Mouse (Mus musculus): Measurements from ENCODE around the gene Ccdc13.

Ccdc13 gene

DNA sequence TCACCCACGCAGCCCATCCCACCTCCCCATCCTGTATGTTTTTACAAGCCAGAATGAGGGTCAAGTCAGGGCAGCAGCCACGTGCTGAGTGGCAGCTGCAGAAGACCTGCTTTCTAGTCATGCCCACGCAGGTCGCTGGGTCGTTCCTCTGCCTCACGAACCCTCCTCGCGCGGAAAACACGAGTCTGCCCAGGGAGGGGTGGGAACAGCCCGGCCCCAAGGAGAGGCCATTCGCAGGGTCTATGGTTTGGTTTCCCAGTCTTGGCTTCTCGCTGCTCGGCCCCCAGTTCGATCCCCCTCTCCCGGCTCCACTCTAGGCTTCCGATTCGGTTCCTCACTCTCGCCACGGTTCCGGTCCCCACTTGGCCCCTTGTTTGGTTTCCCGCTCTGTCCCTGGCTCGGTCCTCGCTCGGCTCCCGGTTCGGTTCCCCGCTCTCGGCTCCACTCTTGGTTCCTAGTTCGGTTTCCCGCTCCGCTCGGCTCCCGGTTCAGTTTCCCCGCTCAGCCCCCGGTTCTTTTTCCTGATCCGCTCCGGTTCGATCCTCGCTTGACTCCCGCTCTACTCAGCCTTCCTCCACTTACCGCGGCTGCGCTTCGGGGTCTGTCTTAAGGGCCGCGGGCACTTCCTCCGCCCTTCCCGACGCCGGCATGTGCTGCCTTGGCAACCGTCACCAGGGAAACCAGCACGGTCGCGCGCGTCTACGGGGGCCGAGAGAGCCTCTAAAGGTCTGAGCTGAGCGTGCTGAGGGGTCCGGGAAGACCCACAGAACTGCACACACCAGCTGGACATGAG lies at the start of gene Ccdc13:
Gene Ccdc13, minus strand, starts transcription at position 633 of the 793 bp plus-strand sequence.
- peak; percentile 75 for DNase-seq (ENCODE audit: low spot score)

DNA sequence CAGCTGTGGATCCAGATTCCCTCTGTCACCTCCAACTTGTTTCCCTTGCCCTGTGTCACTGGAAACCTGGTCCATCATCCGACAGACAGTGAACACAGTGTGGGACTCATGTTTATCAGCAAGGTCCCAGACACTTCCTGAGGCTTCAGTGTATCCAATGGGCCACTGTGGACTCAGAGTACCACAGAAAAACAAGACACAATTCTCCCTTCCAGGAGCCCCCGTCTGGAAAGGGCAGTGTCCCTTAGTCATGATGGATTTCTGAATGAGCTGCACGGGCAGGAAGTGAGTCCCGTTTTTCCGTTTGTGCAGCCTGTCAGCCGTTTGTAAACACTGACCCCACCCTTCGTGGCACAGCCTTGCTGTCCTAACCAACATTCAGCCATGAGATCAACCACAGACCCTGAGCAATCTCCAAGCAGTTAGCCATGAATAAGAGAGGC lies 42.8 kb upstream of the Ccdc13 start:
- no peak for DNase-seq (ENCODE audit: low spot score)

DNA sequence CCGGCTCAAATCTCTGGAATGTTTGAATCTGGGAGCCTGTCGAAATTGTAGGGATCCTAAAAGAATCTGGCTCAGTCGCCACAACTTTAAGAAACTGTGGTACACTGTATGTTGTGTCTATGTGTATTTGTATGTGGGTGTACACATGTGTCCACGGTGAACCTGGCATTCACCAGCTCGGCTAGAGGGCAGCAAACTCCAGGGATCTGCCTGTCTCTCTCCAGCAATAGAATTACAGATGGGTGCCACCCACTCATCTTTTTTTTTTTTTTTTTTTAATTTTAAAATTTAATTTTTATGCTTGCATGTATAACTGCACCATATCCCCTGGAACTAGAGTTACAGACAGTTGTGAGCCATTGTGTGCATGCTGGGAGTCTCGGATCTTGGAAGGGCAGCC lies 42.0 kb upstream of the Ccdc13 start:
- DNase-seq (ENCODE audit: low spot score) = no peak

DNA sequence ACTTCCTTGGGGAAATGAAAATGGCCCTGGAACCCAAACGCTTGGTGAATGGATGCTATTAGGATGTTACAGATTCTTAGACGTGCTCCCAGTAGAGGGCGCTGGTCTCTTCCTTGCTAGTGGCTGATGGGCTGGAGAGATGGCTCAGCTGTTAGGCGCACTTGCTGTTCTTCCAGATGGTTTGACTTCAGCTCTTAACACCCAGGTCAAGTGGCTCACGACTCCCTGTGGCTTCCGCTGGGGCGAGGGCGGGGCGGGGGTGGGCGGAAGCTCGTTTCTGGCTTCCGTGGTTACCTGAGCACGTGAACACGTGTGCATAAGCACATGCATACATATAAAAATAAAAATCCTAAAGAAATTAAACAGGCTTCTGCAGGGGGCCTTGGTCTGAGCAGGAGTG lies 41.6 kb upstream of the Ccdc13 start:
- DNase-seq (ENCODE audit: low spot score) = no peak

DNA sequence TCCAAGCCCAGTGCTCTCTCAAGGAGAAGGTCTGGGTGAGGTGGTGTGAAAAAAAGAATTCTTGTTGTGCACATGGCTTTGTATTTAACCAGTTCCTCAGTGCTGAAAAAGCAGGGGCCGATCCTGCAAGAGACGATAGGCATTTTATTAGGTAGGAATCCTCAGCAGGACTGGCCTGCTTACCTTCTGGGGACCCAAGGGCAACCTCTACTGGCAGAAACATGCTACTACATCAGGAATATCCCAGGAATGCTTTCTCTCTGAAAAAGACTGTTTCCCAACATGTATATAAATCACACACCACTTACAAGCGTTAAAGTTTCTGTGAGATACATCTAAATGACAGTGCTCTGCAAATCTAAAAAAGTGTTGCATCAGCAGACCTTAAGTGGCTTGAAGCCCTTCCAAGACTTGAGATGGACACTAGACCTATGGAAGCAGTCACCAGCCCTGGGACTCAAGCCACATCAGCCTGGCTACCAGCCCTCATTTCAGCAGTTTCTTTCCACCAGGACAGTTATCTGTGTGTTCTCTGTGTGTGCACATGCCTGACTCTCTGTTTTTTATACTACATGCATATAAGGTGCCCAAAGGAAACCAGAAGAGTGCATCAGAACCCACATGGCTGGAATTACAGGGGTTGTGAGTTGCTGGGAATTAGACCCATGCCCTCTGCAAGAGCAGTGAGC lies 37.9 kb upstream of the Ccdc13 start:
- peak; percentile 59 for DNase-seq (ENCODE audit: low spot score)

DNA sequence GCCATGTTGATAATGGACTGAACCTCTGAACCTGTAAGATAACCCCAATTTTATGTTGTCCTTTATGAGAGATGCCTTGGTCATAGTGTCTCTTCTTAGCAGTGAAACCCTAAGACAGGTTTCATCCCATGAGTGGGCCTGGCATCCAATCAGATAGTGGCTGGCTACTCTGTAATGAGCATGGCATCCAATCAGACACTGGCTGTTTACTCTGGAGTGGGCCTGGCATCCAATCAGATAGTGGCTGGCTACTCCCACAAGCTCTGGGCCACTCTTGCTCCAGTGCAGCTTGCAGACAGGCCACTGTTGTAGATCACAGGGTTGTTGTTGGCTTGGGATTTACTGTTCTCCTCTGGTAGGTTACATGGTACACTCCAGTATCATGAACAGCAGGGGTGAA lies 34.3 kb upstream of the Ccdc13 start:
- no peak for DNase-seq (ENCODE audit: low spot score)

DNA sequence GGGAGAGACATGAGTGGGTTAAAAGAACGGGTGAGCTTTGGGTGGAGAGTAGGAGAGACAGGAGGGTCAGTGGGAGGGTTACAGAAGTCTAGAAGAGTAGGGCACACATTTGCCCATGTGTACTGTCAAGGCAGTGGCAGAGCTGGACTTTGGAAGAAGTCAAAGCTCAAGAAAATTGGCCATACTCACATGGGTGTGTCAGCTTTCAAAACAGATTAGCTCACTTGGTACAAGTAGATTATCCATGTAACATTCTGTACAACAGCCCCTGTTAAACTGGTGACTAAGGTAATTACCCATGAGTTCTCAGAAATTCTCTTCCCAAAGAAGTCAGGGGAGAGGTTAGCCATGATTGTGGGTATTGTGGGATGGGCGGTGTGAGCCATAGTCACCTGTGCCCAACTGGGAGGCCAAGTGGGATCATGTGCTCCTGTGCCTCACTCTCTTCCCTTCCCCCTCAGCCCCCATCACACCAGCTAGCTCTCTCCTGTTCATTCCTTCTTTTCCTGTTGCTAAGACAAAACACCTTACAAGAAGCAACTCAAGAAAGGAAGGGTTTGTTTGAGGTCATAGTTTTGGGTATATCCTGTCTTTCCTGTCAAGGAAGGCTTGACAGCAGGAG lies 32.9 kb upstream of the Ccdc13 start:
- DNase-seq (ENCODE audit: low spot score) = no peak

DNA sequence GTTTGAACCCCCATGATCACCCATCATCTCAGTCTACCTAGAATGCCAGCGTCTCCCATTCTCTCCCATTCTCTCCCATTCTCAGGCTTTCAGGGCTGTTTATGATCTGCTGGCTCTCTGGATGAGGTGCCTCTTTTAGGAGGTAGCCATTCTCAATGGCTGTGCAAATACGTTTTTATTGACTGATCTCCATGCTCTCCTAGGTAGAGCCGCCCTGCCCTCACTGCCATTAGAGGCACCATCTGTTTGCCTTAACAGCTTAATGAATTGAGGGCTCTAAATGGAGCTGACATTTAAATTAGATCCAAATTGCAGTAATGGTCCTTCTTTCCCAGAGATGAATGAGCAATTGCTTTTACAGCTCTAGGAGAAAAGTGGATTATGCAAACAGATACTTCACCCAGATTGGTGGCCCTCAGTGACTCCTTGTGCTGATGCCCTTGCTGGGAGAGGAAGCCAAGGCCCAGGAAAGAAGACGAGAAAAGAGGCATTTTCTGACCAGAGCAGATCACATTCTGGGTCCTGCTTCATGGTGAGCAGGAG lies 30.8 kb upstream of the Ccdc13 start:
- DNase-seq (ENCODE audit: low spot score) = no peak

DNA sequence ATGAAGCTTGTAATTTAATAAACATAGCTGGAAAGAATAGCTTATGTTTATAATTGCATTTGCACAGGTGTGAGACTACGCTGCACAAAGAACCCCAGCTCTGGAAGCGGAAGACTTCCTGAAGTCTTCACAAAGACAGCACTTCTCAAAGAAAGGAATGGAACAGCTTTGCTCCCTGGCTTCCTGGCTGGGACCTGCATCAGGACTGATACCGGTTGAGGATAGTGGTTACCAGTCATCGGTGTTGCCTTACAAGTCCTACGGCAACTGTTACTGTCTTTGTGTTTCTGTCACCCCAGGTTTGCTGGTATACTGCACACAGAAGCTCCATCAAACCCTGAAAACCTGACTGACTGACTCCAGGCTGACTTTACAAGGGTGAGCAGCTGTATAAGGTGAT lies 30.2 kb upstream of the Ccdc13 start:
- DNase-seq (ENCODE audit: low spot score) = no peak

DNA sequence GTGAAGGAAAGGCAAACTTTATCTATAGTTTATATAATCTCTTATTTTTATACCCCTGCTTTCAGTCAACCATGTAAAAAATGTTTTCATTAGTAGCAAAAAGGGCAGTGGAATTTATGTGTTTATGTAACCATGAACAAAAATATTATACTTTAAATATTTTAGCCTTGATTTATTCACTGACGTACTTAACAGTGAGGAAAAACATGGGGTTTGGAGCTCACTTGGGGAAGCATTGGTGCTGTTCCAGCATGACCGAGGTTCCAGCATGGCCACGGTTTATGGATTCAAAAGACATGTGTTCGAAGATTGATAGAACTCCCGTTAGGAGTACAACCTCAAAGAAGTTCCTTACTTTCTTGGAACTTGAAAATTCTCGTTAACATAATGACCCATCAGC lies 29.0 kb upstream of the Ccdc13 start:
- no peak for DNase-seq (ENCODE audit: low spot score)

DNA sequence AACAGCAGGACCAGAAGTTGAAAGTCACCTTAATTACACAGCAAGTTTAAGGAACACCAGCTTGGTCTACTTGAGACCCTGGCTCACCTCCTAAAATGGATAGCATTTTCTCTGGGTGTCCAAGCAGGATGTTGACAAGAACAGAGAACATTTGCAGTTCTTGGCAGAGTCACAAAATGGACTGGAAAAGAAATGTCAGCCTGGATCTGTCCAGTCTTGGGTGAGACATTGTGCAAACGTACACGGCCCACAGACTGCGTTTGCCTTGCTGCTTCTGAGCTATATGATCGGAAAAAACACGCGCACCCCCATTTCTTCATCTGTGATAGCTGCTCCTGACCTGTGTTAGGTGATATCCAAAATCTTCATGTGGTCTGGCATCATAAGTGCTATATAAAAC lies 28.4 kb upstream of the Ccdc13 start:
- no peak for DNase-seq (ENCODE audit: low spot score)

DNA sequence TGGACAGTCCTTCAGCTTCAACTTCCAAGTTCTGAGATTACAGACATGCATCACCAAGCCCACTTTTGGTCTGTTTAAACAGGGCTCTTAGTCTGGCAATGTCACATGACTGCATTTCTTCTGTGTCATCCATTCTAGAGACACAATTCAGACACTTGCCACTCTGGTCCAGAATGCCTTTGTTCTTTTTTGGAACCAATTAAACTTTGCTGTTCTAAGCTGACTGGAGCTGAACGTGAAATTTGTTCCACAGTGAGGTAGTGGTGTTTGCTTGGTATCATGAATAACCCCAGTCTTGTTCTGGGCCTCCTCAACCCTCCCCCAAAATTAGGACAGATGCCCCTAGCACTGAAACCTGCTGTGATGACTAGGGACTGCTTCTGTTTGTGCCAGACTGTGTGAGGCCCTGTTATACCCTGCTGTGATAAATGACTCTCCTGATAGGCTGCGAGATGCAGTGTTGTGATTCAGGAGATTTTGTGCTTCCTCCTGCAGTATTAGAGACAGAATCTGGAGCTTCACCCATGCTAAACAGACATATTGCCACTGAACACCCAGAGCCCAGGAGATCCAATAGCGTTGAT lies 26.3 kb upstream of the Ccdc13 start:
- DNase-seq (ENCODE audit: low spot score) = no peak

DNA sequence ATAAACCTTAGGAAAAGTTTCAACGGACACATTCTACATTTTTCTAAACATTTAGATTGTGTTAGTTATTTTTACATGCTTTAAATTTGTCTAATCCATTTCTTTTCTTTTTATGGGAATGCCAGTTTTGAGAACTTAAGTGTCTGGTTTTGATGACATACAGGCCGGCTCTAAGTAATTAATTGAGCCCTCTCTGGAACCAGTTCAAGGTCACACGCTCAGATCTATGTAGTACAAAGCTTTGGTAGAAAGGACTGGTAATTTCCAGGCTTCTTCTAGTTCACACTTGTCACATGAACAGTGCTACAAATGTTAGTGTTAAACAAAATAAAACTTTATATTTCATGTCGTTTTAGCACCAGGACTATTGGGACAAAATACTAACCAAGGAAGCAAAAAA lies 25.6 kb upstream of the Ccdc13 start:
- DNase-seq (ENCODE audit: low spot score) = no peak

DNA sequence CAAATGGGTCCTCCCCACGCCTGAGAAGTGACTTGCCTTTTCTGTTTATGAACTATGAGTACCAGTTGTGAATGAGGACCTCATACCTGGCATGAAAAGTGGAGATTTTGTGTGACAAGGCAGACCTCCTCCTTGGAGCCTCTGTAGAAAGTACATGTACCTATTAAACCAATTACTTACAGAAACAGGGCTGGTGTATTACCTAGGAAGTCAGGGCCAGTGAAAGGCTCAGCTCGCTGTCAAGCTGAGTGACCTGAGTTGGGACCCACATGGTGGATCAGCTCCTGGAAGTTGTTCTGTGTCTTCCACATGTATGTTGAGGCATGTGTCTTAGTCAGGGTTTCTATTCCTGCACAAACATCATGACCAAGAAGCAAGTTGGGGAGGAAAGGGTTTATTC lies 21.7 kb upstream of the Ccdc13 start:
- DNase-seq (ENCODE audit: low spot score) = no peak

DNA sequence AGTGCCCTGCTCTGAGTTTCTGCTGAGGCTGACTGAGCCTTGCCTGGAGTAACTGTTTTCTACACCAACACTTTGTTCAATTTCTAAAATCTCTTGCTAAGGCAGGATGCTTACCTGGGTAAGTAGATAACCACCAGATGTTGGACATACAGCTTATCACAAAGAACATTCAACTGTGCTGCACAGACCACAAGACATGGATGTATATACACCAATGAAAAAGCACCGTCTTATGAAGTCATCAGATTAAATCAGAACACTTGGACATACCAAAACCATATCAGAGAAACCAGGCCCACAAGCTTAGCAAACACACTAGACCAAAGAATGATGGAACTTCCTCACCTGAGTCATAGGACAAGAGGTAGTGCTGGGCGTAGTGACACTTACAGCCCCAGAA lies 20.1 kb upstream of the Ccdc13 start:
- no peak for DNase-seq (ENCODE audit: low spot score)

DNA sequence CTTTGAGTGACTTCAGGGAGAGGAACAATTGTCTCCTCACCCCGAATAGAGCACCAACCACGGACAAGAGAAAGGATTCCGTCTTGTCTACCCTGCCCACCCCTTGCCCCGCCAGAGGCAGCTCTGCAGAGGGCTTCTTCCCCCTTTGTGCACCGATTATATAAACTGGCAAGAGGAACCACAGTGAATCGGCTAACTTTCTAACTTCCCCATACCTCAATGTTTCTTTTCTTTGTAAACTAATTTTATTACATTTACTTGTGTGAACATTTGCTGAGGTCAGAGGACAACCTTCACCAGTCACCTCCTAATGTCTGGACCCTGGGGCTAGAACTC lies 18.9 kb upstream of the Ccdc13 start, which contains the start of gene Higd1a:
Gene Higd1a, minus strand, starts transcription at position 210 of the 336 bp plus-strand sequence.
- DNase-seq (ENCODE audit: low spot score) = no peak

DNA sequence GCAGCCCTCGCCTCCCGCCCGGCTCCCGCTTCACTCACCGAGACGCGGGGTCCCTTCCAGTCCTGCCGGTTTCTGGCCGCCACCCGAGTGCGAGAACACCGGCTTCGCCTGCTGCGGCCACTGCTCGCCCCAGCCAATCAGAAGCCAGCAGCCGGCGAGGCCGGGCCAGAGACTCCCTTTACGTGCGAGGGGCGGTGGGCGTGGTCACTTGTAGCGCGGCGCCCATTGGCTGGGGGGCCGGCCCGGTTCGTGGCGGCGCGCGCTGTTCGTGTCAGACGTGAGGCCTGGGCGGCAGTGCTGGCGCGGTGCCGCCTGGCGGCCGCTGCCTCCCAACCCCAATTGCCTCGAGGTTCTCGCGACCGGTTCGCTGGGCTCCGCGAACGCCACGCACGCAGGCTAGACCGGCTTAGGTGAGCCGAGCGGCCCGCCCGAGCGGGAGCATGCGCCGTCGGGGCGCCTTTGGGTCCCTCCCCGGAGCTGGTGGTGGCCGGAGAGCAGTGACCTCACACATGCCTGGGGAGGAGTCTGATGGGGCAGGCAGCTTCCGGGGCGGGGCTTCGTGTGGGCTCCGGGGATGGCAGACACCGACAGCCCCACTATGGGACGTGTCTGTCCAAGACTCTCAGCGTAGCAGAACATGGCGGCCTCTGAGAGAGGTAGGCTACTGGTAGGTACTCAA lies 18.4 kb upstream of the Ccdc13 start:
- peak; percentile 97 for DNase-seq (ENCODE audit: low spot score)

DNA sequence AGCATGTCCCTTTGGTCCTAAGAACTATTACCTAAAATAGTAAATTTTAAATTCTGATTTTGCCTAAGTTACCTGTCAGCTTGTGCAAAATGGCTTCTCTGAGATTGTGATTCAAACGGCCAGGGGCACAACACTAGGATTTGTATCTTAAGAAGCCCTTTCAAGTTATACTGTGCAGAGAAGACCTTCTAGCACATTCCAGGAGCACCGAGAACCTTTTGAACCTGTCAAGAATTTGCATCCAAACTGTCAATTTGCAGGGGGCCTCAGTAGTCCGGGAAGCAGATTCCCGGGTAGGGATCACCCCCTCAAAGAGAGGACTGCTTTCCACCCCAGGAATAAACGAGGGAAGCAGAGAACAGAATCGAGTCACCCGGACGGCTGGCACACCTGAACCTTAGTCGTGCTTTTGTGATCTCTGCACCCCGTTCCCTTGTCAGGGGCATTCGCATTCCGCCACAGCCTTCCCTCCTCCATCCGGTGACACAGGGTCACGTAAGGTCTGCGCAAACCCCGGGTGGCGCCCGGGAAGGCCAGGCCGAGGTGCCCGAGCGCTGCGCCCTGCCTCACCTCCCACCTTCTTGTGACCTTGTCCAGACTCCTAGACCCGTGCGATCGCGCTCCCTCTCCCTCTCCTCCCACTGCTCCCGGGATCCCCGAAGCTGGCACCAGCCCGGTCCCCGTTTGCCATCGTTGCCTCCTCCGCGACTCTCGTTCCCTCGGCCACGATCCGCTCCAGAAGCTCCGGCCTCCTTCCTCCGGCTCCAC lies 17.6 kb upstream of the Ccdc13 start:
- no peak for DNase-seq (ENCODE audit: low spot score)

DNA sequence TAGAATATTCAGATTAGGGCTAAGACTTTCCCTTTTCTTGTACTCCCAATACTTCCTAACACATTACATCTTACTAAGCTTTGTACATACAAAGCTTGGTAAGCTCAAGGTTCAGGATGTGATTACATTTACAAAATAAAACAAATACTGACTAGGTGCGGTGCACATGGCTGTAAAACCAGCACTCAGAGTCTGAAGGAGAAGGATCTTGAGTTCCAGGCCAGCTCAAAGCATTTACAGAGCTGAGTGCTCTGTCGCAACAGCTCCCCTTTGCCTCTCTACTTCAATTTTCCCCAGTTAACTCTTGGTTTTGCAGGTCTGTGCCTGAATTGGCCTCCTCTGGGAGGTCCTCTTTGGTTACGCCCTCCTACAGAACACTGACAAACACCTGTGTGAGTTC lies 15.0 kb upstream of the Ccdc13 start:
- DNase-seq (ENCODE audit: low spot score) = no peak

DNA sequence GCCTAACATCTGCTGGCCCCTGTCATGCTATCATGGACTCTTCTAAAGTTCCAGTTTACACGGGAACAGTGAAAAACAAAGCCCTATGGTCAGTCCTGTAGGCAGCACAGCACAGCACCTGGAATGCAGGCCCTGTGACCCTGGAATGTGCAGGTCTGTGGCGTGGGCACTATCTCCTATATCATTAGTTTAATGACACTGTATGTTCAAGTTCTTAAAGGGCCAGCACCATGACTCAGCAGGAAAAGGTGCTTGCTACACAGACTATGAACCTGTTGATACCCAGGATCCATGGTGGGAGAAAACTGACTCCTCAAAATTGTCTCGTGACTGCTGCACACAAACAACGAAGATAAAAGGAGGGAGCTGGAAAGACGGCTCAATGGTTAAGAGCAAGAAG lies 8.6 kb upstream of the Ccdc13 start:
- DNase-seq (ENCODE audit: low spot score) = no peak

DNA sequence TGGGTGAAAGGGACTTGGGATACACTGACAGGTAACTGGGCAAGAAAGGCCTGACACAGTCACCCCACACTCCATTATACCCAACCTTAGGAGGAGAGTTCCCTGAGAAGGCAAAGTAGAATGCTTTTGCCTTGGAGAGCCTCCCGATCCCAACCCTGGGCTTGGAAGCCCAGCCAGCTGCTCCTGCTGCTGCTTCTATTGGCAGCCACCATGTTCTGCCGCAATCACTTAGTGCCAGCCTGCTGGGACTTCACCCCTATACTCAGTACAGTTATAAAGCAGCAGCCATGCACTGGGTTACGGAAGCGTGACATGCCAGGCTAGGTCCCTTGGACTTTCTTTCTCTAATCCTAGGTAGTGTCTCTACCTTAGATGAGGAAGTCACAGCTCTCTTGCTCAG lies 7.9 kb upstream of the Ccdc13 start:
- no peak for DNase-seq (ENCODE audit: low spot score)

Data from ovary, postnatal 14 days (tissue).